Mouse (Mus musculus) fibroblast of lung, adult 2 months (primary cell): ENCODE data around the gene Unc5a.

ENCODE experiments used
- DNase-seq: peaks from one replicate; pipeline ENCODE4 v3.0.0-alpha.2; 2011; ENCODE audit warnings: low read depth

Gene Unc5a

DNA sequence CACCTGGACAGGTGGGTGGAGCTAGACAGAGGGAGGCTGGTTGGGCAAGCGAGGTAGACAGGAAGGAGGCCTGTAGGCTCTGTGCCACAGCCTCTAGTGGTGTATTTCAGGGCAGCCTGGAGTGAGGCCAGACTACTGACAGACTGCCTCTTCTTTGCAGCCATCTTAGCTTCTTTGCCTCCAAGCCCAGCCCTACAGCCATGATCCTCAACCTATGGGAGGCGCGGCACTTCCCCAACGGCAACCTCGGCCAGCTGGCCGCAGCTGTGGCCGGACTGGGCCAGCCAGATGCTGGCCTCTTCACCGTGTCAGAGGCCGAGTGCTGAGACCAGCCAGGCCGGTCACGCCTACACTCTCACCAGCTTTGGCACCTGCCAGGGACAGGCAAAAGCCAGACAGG is 55.4 kb downstream of the Unc5a start:
- no peak for DNase-seq

DNA sequence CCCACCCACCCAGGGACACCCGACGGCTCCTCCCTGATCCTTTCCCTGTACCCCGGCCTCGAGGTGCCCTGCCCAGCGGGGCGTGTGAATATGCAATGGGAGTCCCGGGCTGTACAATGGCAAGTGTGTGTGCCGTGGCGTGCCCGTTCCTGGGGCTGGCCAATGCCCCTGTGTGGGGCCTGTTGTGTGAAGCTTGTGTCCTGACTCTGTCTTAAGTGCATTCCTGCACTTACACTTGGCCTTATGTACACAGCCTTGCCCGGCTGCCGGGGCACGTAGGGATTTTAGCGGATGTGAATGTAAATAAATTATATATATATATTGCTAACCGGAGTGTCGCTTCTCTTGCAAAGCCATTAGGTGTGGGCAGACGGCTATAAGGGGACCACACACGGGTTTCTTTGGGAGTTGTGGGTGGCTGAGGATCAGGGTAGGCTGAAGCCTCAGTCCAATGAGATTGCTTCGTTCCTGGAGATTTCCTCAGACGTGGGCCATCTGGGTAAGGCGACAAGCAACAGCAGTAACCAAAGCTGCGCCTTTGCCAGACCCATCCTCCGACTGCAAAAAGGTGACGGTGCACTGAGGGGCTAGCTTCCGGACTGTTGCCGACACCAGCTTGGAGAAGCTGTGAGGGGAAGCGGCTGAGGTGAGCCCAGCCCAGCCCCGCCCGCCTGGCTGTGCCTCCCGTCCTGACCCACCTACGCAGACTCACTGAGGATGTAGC is 56.6 kb downstream of the Unc5a start:
- DNase-seq = no peak

DNA sequence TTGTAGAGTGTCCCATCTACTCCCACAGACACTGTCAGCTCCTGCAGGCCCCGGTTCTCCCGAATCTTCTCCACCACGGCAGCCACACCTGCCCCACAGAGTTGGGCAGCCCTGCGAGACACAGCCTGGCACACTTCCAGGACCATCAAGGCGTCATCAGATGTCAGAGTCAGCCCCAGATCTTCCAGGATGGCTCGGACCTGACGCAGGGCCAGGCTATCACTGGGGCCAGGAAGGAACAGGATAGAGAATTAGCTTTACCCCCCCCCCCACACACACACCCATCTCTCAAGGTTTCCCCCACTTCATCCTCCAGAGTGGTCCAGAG is 57.2 kb downstream of the Unc5a start:
- DNase-seq = no peak

DNA sequence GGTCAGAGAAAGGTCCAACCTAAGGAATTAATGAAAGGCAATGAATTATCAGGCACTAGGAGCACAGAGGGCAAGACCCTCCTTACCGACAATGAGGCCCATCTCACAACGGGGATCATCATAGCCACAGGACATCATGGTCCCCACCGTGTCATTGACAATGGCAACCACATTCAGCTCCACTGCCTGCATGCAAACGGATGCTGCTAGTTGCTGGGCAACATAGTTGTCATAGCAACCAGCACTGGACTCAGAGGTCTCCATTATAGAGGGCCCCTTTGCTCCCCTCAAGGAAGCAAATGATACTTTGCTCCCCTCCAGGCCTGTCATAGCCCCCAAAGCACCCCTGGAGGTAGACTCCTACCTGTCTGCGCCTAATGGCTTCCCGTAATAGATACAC is 59.4 kb downstream of the Unc5a start:
- no peak for DNase-seq

DNA sequence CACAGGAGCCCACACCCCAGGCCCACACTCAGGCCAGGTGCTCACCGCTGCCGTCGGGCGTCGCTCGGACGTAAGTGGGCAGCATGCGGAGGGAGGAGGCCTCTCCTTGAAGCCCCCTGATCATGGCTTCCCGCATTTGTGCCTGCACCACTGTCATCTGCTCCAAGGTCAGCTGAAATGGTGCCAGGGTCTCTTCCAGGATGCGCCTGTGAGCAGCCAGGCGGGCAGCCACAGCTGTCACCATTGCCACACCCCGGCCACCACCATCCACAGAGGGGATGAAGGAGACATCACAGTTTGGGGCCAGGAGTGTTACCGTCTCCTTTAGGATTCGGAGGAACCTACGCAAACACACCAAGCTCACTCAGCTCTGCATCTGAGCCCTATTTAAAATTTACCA is 61.9 kb downstream of the Unc5a start:
- DNase-seq = no peak

DNA sequence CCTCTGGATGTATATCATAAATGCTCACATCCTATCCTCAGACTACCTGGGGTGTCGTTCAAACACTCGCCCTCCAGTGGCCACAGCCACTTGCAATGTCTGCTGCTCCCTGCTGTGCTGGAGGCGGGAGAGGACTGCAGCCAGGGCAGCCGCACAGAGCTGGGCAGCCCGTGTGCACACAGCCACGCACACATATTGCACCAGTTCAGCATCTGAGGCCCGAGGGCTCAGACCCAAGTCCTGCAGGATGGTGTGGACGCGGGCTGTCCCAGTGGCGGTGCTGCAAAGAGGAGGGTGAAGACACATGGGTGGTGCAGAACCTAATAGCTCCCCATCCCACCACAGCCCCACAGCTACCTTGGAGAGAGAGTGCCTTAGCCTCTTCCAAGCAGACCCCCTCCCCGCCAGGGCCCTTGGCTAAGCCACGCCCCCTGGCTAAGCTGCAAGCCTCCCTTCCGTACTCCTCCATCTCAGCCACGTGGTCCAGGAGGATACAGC is 62.8 kb downstream of the Unc5a start:
- no peak for DNase-seq

DNA sequence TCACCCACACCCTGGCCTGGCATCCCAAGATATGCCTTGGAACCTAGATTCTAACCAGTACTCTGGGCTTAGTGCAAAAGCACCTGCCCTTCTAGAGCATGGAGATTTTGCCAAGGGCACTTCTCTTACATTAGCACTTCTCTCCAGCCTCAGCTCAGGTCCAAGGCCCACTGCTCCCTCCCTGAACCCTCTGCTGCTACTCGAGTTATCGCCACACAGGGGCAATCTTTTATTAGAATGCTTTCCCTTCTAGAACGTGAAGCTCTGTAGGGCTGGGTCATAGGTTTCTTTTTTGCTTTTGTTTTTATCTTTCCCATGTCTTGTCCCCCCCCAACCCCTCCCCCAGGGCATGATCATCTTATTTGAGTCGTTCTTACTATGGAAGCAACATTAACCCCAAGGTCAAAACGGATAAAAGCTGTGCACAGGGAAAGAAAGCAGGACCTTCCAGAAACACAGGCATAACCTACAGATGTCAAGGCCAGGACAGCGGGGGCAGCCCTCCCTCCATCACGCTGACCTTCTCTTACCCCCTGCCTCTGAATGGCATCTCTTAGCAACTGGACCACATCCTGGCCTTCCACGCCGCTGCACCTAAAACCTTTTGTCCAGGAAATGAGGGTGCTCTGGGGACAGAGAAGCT is 64.6 kb downstream of the Unc5a start:
- no peak for DNase-seq

DNA sequence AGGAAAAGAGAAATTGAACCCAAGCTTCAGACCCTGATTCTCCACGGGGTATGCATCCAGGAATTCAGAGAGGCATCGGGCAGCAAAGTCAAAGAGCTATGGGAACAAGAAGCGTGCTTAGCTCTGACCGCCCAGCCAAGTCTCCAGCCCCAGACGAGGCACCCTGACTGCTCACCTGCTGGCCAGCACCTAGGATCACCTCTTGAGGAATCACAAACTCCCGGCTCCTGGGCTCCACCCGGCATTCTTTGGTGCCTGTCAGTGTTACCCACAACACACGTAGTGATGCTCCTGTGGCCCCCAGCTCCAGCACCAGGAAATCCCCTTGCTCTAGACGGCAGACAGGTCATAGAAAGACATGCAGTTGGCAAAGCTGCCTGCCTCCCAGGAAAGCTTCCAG is 65.2 kb downstream of the Unc5a start:
- DNase-seq = no peak

DNA sequence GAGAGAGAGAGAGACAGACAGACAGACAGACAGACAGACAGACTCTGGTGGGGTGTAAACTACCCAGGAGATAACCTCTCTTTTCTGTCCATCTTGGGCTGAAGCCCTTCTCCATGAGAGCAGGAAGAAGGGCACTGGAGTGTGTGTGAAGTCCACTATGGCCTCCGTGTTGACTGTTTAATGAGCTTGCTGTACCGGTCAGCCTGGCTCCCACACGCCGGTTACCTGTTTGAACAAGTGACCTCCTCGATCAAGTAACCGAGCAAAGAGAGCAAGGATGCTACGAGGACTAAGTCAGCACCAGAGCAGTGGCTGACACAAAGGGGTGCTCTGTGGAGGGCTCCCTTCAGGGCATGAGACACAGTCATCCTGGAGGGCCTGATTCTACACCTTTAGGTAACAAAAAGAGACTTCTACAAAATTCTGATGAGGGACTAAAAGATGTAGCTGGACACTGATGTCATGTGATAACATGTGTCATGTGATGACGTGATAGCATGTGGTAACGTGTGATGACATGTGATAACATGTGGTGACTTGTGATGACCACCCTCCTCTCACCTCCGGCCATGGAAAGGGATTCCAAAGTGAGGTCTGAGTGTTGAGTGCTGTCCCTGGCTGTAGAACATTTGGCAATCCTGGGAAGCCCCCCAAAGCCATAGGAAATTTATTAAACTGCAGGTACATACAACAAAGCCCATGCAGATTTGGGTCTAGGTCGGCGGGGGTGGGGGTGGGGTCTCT is 68.1 kb downstream of the Unc5a start:
- no peak for DNase-seq

DNA sequence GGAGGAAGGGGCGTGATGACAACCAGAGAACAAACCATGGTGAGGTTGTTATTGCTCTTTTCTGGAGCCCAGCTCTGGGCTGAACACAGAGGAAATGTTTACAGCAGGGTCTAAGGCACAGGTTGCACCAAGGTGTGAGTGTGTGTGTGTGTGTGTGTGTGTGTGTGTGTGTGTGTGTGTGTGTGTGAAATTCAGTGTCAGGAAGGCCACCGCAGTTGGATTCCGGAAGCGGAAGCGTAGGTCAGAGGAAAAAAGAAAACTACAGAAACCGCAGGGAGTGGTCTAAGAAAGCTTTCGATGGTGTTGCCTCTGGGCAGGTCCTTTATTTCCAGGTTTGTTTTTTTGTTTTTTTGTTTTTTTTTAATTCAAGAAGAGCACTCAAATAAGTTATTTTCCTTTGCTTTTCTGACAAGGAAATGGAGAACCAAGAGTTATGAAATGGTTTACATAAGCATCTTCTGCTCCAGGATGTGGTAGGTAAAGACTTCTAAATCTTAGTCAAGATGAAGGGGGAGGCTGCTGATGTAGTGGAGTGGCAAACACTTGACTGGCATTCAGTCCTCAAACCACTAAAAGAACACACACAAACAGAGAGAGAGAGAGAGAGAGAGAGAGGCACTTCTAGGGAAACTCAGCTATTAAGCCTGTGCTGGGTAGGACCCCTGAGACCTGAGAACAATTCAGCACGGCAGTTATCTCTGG is 68.8 kb downstream of the Unc5a start:
- DNase-seq = no peak

DNA sequence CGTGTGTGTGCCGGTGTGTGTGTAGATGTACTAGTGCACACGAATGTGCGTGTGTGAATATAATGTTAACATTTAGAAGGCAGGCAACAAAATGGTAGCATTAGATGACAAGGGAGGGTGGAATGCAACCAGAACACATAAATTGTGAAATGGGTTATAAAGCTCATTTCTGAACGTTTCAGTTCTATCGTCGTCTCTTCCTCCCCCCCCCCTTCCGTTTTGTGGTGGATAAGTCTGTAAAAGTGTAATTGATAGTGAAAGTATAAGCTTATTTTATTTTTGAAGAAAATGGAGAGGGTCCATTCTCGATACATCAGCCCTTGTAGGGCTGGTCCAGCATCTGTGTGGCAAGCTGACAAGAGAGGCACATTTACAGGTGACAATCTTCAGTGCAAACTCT is 69.5 kb downstream of the Unc5a start:
- DNase-seq = no peak

DNA sequence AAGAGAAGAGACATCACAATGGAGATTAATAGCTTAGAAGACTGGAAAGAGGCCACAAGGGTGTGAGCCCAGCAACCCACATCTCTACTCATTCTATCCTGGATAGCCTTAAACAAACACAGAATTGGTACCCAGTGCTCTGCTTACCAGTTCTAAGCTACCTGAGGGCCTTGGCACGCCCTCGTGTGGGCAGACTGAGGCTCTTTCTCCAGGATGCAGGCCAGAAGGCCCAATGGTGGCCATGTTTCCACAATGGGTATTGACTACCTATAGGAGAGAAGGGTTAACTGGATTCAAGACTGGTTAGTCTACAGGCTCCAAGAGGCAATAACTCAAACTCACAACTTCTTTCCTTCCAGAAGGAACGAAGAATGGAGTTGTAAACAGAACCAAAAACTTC is 70.0 kb downstream of the Unc5a start:
- no peak for DNase-seq

DNA sequence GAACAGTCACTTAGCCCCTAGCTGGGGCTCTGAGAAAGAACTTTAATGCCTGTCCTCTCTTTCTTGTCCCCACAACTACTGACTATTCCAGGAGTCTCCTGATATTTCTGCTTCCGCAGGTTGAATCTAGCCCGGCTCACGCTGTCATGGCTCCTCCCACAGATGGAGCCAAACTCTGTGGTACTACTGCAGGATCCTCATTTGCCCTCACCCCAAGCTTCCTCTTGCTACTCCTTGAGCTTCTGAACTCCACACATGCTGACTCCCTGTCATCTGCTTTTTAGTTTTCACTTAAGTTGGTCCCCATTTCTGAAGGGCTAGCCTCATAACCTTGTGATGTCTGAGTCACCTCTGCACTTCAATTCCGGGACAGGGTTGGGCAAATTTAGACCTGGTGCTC is 70.8 kb downstream of the Unc5a start:
- DNase-seq = no peak

DNA sequence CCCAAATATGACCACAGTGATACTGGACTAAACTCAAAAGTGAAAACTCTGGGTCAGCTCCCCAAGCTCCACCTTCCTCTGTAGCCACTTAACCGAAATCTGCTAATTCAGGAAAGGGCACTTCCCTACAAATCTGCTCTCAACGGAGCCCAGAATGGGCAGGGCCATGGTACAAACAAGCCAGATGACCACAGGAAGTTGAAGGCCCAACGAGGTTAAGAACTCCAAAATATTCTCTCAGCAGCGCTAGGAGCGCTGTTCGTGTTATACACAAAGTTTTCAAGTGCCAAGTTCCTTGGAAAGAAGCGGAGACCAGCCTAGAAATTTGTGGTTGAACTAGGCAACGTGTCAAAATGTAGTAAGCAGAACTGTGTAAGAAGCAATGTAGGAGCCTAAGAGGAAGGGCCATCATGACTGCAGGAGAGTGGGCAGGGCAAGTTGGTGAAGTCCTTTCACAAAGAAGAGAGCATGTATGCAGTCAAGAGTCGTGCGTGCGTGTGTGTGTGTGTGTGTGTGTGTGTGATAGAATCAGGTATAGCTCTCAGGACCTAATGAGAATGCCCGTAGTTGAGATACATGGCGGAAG is 72.1 kb downstream of the Unc5a start, which contains the start of gene Hk3:
Hk3 (minus strand) TSS at position 192 of the 586 bp plus-strand sequence.
- DNase-seq = peak; percentile 23

DNA sequence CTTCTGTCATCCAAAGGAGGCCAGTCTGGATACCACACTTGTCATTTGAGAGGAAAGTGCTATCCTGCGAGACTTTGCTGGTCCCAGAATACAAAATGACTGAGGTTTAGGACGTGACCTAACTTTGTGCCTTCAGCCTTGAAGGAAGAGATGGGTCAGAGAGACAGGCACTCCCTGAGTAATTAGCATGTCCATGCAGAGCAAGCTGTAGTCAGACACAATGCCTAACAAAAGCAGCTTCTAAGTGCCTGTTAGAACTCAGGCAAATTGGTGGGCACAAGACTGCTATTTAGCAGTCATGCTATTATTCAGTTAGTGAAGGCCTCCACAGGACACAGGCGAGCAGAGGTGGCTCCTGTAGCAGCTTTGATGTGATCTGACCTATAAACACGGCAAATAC is 73.0 kb downstream of the Unc5a start:
- no peak for DNase-seq

DNA sequence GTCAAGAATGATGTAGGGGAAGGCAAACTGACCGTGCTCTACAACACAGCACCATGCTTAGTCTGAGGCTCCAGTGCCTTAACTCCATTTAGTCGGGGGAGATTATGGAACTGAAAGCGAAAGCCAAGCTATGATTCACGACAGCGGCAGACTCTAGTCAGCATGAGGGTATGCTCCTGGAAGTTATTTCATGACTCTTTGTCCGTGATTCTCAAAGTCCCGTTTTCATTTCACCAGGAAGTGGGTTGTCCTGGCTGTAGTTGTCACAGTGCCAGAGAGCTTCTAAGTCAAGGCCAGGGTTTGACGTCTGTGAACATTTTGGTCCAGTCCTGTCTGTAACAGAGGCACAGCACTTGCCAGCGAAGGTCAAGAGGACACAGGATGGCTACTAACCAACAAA is 73.5 kb downstream of the Unc5a start:
- no peak for DNase-seq

DNA sequence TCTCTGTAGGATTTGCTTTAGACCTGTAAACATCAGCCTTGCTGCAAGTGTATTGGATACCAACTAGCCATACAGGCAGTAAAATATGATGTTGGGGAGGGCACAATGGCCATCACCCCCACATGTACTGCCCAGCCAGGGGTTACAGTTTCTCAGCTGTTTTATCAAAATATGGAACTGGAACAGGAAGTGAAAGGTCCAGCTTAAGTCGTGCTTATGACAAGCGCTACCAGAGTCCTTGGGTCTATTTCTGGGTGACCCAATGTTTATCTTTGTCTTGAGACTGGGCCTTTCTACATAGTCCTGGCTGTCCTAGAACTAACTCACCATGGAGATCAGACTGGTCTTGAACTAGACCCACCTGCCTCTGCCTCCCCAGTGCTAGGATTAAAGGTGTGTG is 75.0 kb downstream of the Unc5a start:
- DNase-seq = no peak

DNA sequence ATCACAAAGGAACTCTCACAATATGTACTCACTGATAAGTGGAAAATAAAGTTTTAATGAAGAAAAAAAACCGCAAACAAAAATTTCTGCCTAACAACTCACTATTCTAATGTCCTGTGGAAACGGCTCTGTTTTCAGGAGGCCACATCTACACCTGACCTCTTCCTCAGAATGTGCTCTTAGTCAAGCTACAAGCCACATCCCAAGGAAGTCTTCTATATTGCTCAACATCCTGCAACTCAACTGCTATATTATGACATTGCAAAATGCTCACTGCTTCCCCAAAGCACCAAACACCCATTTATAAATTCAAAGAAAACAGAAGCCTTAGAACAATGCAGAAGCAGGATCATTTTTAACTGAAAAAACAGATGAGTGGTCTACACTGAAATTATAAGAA is 90.8 kb downstream of the Unc5a start:
- DNase-seq = no peak

DNA sequence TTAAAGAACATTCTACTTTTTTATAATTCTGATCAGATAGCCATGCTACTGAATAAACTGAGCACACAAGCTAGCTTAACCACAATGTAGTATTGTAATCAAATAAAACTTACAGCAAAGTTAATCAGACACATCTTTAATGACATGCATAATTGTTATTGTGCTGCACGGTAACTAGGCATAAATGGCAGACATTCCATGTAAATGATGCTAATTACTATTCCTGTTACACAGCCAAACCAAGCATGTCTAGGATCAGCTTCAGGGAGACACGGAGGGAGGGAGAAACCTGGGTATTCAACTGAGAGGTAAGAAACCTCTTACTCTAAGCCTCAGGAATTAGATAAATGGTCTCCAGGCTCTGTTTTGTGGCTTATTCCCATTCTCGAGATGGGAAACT is 98.5 kb downstream of the Unc5a start:
- DNase-seq = no peak
